ENCODE assay signal across 12 mouse cellular contexts in the genomic region with DNA sequence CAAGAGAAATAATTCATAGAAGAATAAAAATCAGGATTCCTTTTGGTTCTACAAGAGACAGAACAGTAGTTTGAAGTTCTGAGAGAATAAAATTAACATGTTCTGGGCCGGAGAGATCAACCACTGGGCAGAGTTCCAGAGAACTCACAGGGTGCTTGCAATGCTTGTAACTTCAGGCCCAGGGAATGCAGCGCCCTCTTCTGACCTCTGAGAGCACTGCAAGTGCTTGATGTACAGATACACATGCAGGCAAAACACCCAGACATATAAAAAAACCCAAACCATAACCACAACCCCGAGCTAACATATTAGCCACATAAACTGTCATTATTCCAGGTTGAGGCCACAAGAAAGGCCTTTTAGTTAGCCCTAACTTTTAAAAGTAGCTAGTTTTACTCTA. TPM values are rescaled to one million over a fixed set of nuclear protein-coding genes. Genes with fewer than 3 reads are reported as not detected.
A peak's percentile ranks its signal among the peaks of the same experiment; 100 is the strongest.
DNase-seq lines count a peak whose midpoint lies in the region; ATAC-seq and TF ChIP-seq lines count a peak whose summit lies in the region.
"Had no signal": no experiment of that assay in that cellular context is flagged by ENCODE, and none has a peak within 500 bp of the region (broad histone marks: within the 10 kb centered on the region; RNA-seq: fewer than 3 reads in every experiment).

No protein-coding gene starts in this region.

- no peaks in the 10 kb centered on the region for H3K36me3 ChIP-seq in liver, embryonic 12.5 days
- no peaks in the 10 kb centered on the region for H3K36me3 ChIP-seq in forebrain, postnatal 0 days (ENCODE audit: insufficient read depth)
- H3K36me3 ChIP-seq: embryonic facial prominence, embryonic 13.5 days; hindbrain, embryonic 13.5 days had no signal

- H3K4me2 ChIP-seq in liver, embryonic 12.5 days: no peak overlapping the region
- no peak overlapping the region for H3K4me2 ChIP-seq in forebrain, postnatal 0 days (ENCODE audit: low read depth)
- H3K4me2 ChIP-seq: embryonic facial prominence, embryonic 13.5 days; hindbrain, embryonic 13.5 days had no signal

- 29% methylated on average over 3 of the region's 3 CpGs for WGBS in liver, embryonic 12.5 days (ENCODE audit: insufficient replicate concordance)
- WGBS in forebrain, postnatal 0 days: 34% methylated on average over 3 of the region's 3 CpGs

- H3K9me3 ChIP-seq in liver, embryonic 12.5 days (replicated peaks): no peaks in the 10 kb centered on the region
- no peaks in the 10 kb centered on the region for H3K9me3 ChIP-seq in forebrain, postnatal 0 days (ENCODE audit: low read length)
- H3K9me3 ChIP-seq: embryonic facial prominence, embryonic 13.5 days; hindbrain, embryonic 13.5 days had no signal

- H3K4me1 ChIP-seq in liver, embryonic 12.5 days: no peaks in the 10 kb centered on the region
- H3K4me1 ChIP-seq in forebrain, postnatal 0 days (ENCODE audit: insufficient read depth): no peaks in the 10 kb centered on the region
- H3K4me1 ChIP-seq: embryonic facial prominence, embryonic 13.5 days; hindbrain, embryonic 13.5 days had no signal

- no peak for TF ChIP-seq CTCF in forebrain, postnatal 0 days (IDR thresholded peaks at IDR 0.05; ENCODE audit: low read depth)

- H3K27ac ChIP-seq in liver, embryonic 12.5 days: no peak overlapping the region
- no peak overlapping the region for H3K27ac ChIP-seq in forebrain, postnatal 0 days (ENCODE audit: low read depth, low read length)
- H3K27ac ChIP-seq: embryonic facial prominence, embryonic 13.5 days; hindbrain, embryonic 13.5 days had no signal

- DNase-seq in adrenal gland, postnatal 10 days: peak; percentile 22
- no peak for DNase-seq in adrenal gland, adult 2 months
- DNase-seq in liver: peak; percentile 16
- peak; percentile 28 for DNase-seq in c-Kit-positive CD71-negative TER-119-negative erythroid progenitor cells, embryonic 14.5 days (ENCODE audit: low read depth)
- peak; percentile 61 for DNase-seq in lung, postnatal 36 days
- no peak for DNase-seq in gastrocnemius, postnatal 25 days
- no peak for DNase-seq in forebrain, postnatal 0 days

- H3K9ac ChIP-seq in liver, embryonic 12.5 days: no peak overlapping the region
- no peak overlapping the region for H3K9ac ChIP-seq in forebrain, postnatal 0 days
- H3K9ac ChIP-seq: embryonic facial prominence, embryonic 13.5 days; hindbrain, embryonic 13.5 days had no signal

- ATAC-seq in liver, embryonic 12.5 days: no peak
- ATAC-seq in forebrain, postnatal 0 days: no peak

- no peak overlapping the region for H3K4me3 ChIP-seq in liver, embryonic 12.5 days
- no peak overlapping the region for H3K4me3 ChIP-seq in forebrain, postnatal 0 days (ENCODE audit: low read depth, low read length)
- H3K4me3 ChIP-seq: embryonic facial prominence, embryonic 13.5 days; hindbrain, embryonic 13.5 days had no signal

- no peaks in the 10 kb centered on the region for H3K27me3 ChIP-seq in liver, embryonic 12.5 days (replicated peaks)
- no peaks in the 10 kb centered on the region for H3K27me3 ChIP-seq in forebrain, postnatal 0 days (ENCODE audit: insufficient read depth, low read length)
- H3K27me3 ChIP-seq: embryonic facial prominence, embryonic 13.5 days; hindbrain, embryonic 13.5 days had no signal

RNA-seq across cellular contexts. Expression of gene Serpinb13, which starts 19.8 kb away (rescaled TPM):
- not detected for total RNA-seq in adrenal gland, postnatal 10 days (2021)
- not detected for total RNA-seq in adrenal gland, adult 2 months (2021)
- polyA plus RNA-seq in adrenal gland, adult 2 months (2012; rRNA removed): not detected in 2 replicates
- polyA plus RNA-seq in liver, embryonic 12.5 days (2016; fragmentation: Nextera tagmentation; extraction: Ambion mirVana): not detected in 2 replicates
- not detected for total RNA-seq in gastrocnemius, postnatal 25 days (2021)
- not detected in 2 replicates for total RNA-seq in forebrain, postnatal 0 days (2014; rRNA removed)
- polyA plus RNA-seq in forebrain, postnatal 0 days (2015; fragmentation: Nextera tagmentation; extraction: Ambion mirVana): not detected in 2 replicates
- polyA plus RNA-seq: C2C12; embryonic facial prominence, embryonic 13.5 days; hindbrain, embryonic 13.5 days; small intestine, adult 2 months had no signal

RNA-seq across cellular contexts. Expression of gene Serpinb12, which starts 26.8 kb away (rescaled TPM):
- not detected for total RNA-seq in adrenal gland, postnatal 10 days (2021)
- total RNA-seq in adrenal gland, adult 2 months (2021): not detected
- not detected in 2 replicates for polyA plus RNA-seq in adrenal gland, adult 2 months (2012; rRNA removed)
- polyA plus RNA-seq in liver, embryonic 12.5 days (2016; fragmentation: Nextera tagmentation; extraction: Ambion mirVana): not detected in 2 replicates
- total RNA-seq in gastrocnemius, postnatal 25 days (2021): not detected
- total RNA-seq in forebrain, postnatal 0 days (2014; rRNA removed): not detected in 2 replicates
- polyA plus RNA-seq in forebrain, postnatal 0 days (2015; fragmentation: Nextera tagmentation; extraction: Ambion mirVana): not detected in 2 replicates
- polyA plus RNA-seq: C2C12; hindbrain, embryonic 13.5 days; small intestine, adult 2 months had no signal

Comparison
In these comparisons a context has a peak if more than half of its experiments do, and no peak if none do; other contexts are left out.
1. DNase-seq: peak in adrenal gland, postnatal 10 days (single experiment), liver (single experiment), c-Kit-positive CD71-negative TER-119-negative erythroid progenitor cells, embryonic 14.5 days (single experiment) and lung, postnatal 36 days (single experiment); none in adrenal gland, adult 2 months (single experiment), gastrocnemius, postnatal 25 days (single experiment) and forebrain, postnatal 0 days (single experiment).